Mouse (Mus musculus) ES-CJ7 (cell line): ENCODE measurements around the gene Sh2d7.
"Not testable (repeated sequence)": the region's sequence is repeated elsewhere in the genome, so short reads cannot be mapped to it uniquely, and the experiment has no call there.

ENCODE experiments used
- DNase-seq: peaks from one replicate; pipeline ENCODE4 v3.0.0; 2011; ENCODE audit warnings: low read depth, low spot score

The Sh2d7 gene

GRCm38 (mm10) chr9:54544212-54544953, 5.6 kb downstream of the Sh2d7 start:
- DNase-seq = no peak

GRCm38 (mm10) chr9:54544954-54545315, 6.2 kb downstream of the Sh2d7 start:
- no peak for DNase-seq

GRCm38 (mm10) chr9:54547536-54547935, 8.8 kb downstream of the Sh2d7 start:
- peak; percentile 46 for DNase-seq

GRCm38 (mm10) chr9:54549433-54549832, 10.6 kb downstream of the Sh2d7 start:
- no peak for DNase-seq

- DNase-seq = peak; percentile 59
Observed at GRCm38 (mm10) chr9:54552409-54552808, 13.6 kb downstream of the Sh2d7 start.

- no peak for DNase-seq
Observed at GRCm38 (mm10) chr9:54555044-54555443, 16.3 kb downstream of the Sh2d7 start.

GRCm38 (mm10) chr9:54558731-54559130, 19.9 kb downstream of the Sh2d7 start:
- no peak for DNase-seq

- DNase-seq = peak; percentile 46
Observed at GRCm38 (mm10) chr9:54559771-54560471, 21.1 kb downstream of the Sh2d7 start, which contains the start of gene Cib2. Gene Cib2, minus strand, starts transcription at chr9:54560218.

- no peak for DNase-seq
Observed at GRCm38 (mm10) chr9:54560831-54561601, 22.2 kb downstream of the Sh2d7 start.

GRCm38 (mm10) chr9:54566958-54567357, 28.2 kb downstream of the Sh2d7 start:
- DNase-seq = no peak

- peak; percentile 49 for DNase-seq
Observed at GRCm38 (mm10) chr9:54568732-54569131, 29.9 kb downstream of the Sh2d7 start.

GRCm38 (mm10) chr9:54571130-54571839, 32.5 kb downstream of the Sh2d7 start:
- DNase-seq = no peak

- DNase-seq = no peak
Observed at GRCm38 (mm10) chr9:54583712-54584111, 44.9 kb downstream of the Sh2d7 start.

- not testable (repeated sequence) for DNase-seq
Observed at GRCm38 (mm10) chr9:54584127-54584526, 45.3 kb downstream of the Sh2d7 start.

GRCm38 (mm10) chr9:54585839-54586198, 47.0 kb downstream of the Sh2d7 start:
- no peak for DNase-seq

GRCm38 (mm10) chr9:54586199-54587061, 47.6 kb downstream of the Sh2d7 start, which contains the start of gene Idh3a:
Gene Idh3a, plus strand, starts transcription at chr9:54586334.
- peak; percentile 96 for DNase-seq

GRCm38 (mm10) chr9:54587863-54588262, 49.1 kb downstream of the Sh2d7 start:
- no peak for DNase-seq

GRCm38 (mm10) chr9:54593652-54594051, 54.9 kb downstream of the Sh2d7 start:
- peak; percentile 91 for DNase-seq
